Mouse (Mus musculus) layer of hippocampus, adult 6 months (tissue): ENCODE data around the gene Mettl6. TPM values are rescaled to one million over a fixed set of nuclear protein-coding genes. Genes with fewer than 3 reads are reported as not detected.

Experiments used
- long read RNA-seq, 2 experiments: library from polyadenylated mRNA; unstranded; transcript quantifications; one replicate each; pipeline ENCODE4 v2.0.0; 2019 to 2020
- polyA plus RNA-seq: library from polyadenylated mRNA; unstranded; fragments of <200 nt; fragmentation: Nextera tagmentation; gene quantifications from 2 replicates; pipeline ENCODE4 v1.2.3, GENCODE M21; 2021

The Mettl6 gene
- 11.0 and 13.7 TPM in 2 replicates for polyA plus RNA-seq
- long read RNA-seq, experiment 1, transcript Mettl6-207 (5 exons, 793 nt), result minor isoform, 5 of 32 reads
- long read RNA-seq, experiment 1, transcript Mettl6-201 (6 exons, 3,946 nt), result major isoform, 17 of 32 reads
- long read RNA-seq, experiment 1, partial matches to known transcripts, result 1 of 32 reads
- long read RNA-seq, experiment 1, other reads (novel, unspliced or antisense), result 4 of 32 reads
- long read RNA-seq, experiment 2, transcript Mettl6-201 (6 exons, 3,946 nt), result major isoform, 113 of 162 reads
- long read RNA-seq, experiment 2, transcript Mettl6-205 (6 exons, 2,762 nt), result minor isoform, 10 of 162 reads
- long read RNA-seq, experiment 2, transcript Mettl6-207 (5 exons, 793 nt), result minor isoform, 18 of 162 reads
- long read RNA-seq, experiment 2, partial matches to known transcripts, result 1 of 162 reads
- long read RNA-seq, experiment 2, other reads (novel, unspliced or antisense), result 17 of 162 reads

GRCm38 (mm10) chr14:31494975-31495455, at the start of gene Mettl6:
Mettl6 (minus strand) TSS chr14:31495040.

DNA sequence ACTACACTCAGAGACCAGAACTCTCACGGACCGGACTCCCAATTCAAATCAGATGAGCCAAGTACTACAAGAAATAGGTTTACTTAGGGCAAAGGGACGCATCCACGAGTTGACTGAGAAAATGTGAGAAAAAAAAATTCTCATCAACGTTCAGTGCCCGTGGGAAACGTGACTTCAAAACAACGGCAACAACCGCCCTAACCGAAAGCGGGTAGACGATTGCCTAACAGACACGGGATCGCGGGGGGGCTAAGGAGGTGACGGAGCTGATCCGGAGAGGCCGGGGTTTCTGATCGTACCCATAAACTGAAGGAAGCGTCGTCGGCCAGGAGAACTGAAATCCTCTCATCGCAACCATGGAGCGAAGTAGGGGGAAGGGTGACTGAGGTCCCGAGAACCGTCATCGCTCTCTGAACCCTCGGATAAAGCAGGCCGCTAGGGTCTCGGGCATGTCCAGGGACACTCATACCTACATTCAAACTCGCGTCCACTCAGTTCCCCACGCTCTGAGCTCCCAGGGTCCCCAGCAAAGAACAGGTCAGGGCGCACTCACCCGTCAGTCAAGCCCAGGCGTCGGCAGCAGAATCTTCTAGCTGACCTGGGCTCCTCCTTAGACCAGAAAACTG, 378 bp downstream of the Mettl6 start, which contains the start of gene Eaf1:
TSS of gene Eaf1 (plus strand) at position 51 of the 626 bp plus-strand sequence.

GRCm38 (mm10) chr14:31435930-31436693, 58.7 kb downstream of the Mettl6 start, which contains the start of gene Sh3bp5:
Sh3bp5 (minus strand) TSS chr14:31436078.

Other genes starting within 250 kb of the Mettl6 start
- 3.5 and 4.3 TPM in 2 replicates for gene Phf7, start 243.7 kb downstream of the Mettl6 start, polyA plus RNA-seq
- 66.7 and 67.4 TPM in 2 replicates for gene Bap1, start 243.6 kb downstream of the Mettl6 start, polyA plus RNA-seq
- gene Dnah1, start 171.1 kb downstream of the Mettl6 start, polyA plus RNA-seq, result 3.5 and 4.3 TPM in 2 replicates
- 13.8 and 15.4 TPM in 2 replicates for gene Capn7, start 158.4 kb downstream of the Mettl6 start, polyA plus RNA-seq
- 33.9 and 42.8 TPM in 2 replicates for gene Sh3bp5, start 59.0 kb downstream of the Mettl6 start, polyA plus RNA-seq
- gene Eaf1, start 641 bp downstream of the Mettl6 start, polyA plus RNA-seq, result 3.3 and 3.7 TPM in 2 replicates
- gene Colq, start 96.3 kb upstream of the Mettl6 start, polyA plus RNA-seq, result 0.30 and 0.39 TPM in 2 replicates
- not detected in 2 replicates for gene Gm49387, start 145.8 kb upstream of the Mettl6 start, polyA plus RNA-seq
- gene Btd, start 146.0 kb upstream of the Mettl6 start, polyA plus RNA-seq, result 9.2 and 10.0 TPM in 2 replicates
- gene Hacl1, start 146.2 kb upstream of the Mettl6 start, polyA plus RNA-seq, result 13.8 and 18.3 TPM in 2 replicates